Mouse (Mus musculus): ENCODE data around the gene Kif5a. TPM values are rescaled to one million over a fixed set of nuclear protein-coding genes. Genes with fewer than 3 reads are reported as not detected.

Kif5a gene
- polyA plus RNA-seq, 1 experiment from 2014 or later: 1.2 TPM

GRCm38 (mm10) chr10:127228897-127229296 lies 34.3 kb downstream of the Kif5a start:
- Histone ChIP-seq H3K9me3 (ENCODE audit: control insufficient read depth, low read length) (no peaks in the 10 kb centered on the region), H3K9ac (ENCODE audit: low read length) (no peak overlapping the region), H3K4me2 (ENCODE audit: low read depth, low read length) (no peak overlapping the region), H3K36me3 (ENCODE audit: control insufficient read depth, insufficient read depth, low read length) (no peaks in the 10 kb centered on the region), H3K27ac (ENCODE audit: low read length) (no peak overlapping the region), H3K4me3 (ENCODE audit: low read length) (no peak overlapping the region), H3K27me3 (ENCODE audit: control insufficient read depth, insufficient read depth, low read depth, low read length) (no peaks in the 10 kb centered on the region), H3K4me1 (replicated peaks; ENCODE audit: control insufficient read depth, insufficient read depth, low read length) (no peaks in the 10 kb centered on the region)
- ATAC-seq (ENCODE audit: low read depth): peak; percentile 67; the same call in 1 of the 2 replicates
- 18% methylated on average over 4 of the region's 4 CpGs for WGBS

GRCm38 (mm10) chr10:127227163-127227562 lies 36.0 kb downstream of the Kif5a start:
- Histone ChIP-seq H3K9ac (ENCODE audit: low read length) (no peak overlapping the region), H3K36me3 (ENCODE audit: control insufficient read depth, insufficient read depth, low read length) (no peaks in the 10 kb centered on the region), H3K4me2 (ENCODE audit: low read depth, low read length) (no peak overlapping the region), H3K4me1 (replicated peaks; ENCODE audit: control insufficient read depth, insufficient read depth, low read length) (no peaks in the 10 kb centered on the region), H3K27me3 (ENCODE audit: control insufficient read depth, insufficient read depth, low read depth, low read length) (no peaks in the 10 kb centered on the region), H3K9me3 (ENCODE audit: control insufficient read depth, low read length) (no peaks in the 10 kb centered on the region), H3K4me3 (ENCODE audit: low read length) (no peak overlapping the region), H3K27ac (ENCODE audit: low read length) (no peak overlapping the region)
- WGBS: 66% methylated on average over 8 of the region's 8 CpGs
- no peak for ATAC-seq (ENCODE audit: low read depth)

- Histone ChIP-seq H3K27me3 (ENCODE audit: control insufficient read depth, insufficient read depth, low read depth, low read length) (no peaks in the 10 kb centered on the region), H3K9ac (ENCODE audit: low read length) (no peak overlapping the region), H3K27ac (ENCODE audit: low read length) (no peak overlapping the region), H3K4me1 (replicated peaks; ENCODE audit: control insufficient read depth, insufficient read depth, low read length) (no peaks in the 10 kb centered on the region), H3K9me3 (ENCODE audit: control insufficient read depth, low read length) (no peaks in the 10 kb centered on the region), H3K36me3 (ENCODE audit: control insufficient read depth, insufficient read depth, low read length) (no peaks in the 10 kb centered on the region), H3K4me3 (ENCODE audit: low read length) (no peak overlapping the region), H3K4me2 (ENCODE audit: low read depth, low read length) (no peak overlapping the region)
- 0 out of 2 replicates have a peak, but pooled peaks have one; percentile 31 for ATAC-seq (ENCODE audit: low read depth)
- WGBS: 63% methylated on average over 8 of the region's 8 CpGs
These were observed 36.7 kb downstream of the Kif5a start for GRCm38 (mm10) chr10:127226318-127226895.

- ATAC-seq (ENCODE audit: low read depth): no peak
These were observed 37.4 kb downstream of the Kif5a start for GRCm38 (mm10) chr10:127225732-127226131.

GRCm38 (mm10) chr10:127225213-127225612 lies 37.9 kb downstream of the Kif5a start:
- no peaks in the 10 kb centered on the region for H3K27me3 ChIP-seq (ENCODE audit: control insufficient read depth, insufficient read depth, low read depth, low read length)
- no peaks in the 10 kb centered on the region for H3K9me3 ChIP-seq (ENCODE audit: control insufficient read depth, low read length)
- no peak overlapping the region for H3K4me2 ChIP-seq (ENCODE audit: low read depth, low read length)
- ATAC-seq (ENCODE audit: low read depth): no peak
- H3K4me3 ChIP-seq (ENCODE audit: low read length): no peak overlapping the region
- H3K36me3 ChIP-seq (ENCODE audit: control insufficient read depth, insufficient read depth, low read length): no peaks in the 10 kb centered on the region
- H3K27ac ChIP-seq (ENCODE audit: low read length): no peak overlapping the region
- H3K9ac ChIP-seq (ENCODE audit: low read length): no peak overlapping the region
- no peaks in the 10 kb centered on the region for H3K4me1 ChIP-seq (replicated peaks; ENCODE audit: control insufficient read depth, insufficient read depth, low read length)
- 53% methylated on average over 6 of the region's 6 CpGs for WGBS

More at GRCm38 (mm10) chr10:127225732-127226131, 37.4 kb downstream of the Kif5a start:
- Histone ChIP-seq H3K27me3 (ENCODE audit: control insufficient read depth, insufficient read depth, low read depth, low read length) (no peaks in the 10 kb centered on the region), H3K9me3 (ENCODE audit: control insufficient read depth, low read length) (no peaks in the 10 kb centered on the region), H3K9ac (ENCODE audit: low read length) (no peak overlapping the region), H3K36me3 (ENCODE audit: control insufficient read depth, insufficient read depth, low read length) (no peaks in the 10 kb centered on the region), H3K27ac (ENCODE audit: low read length) (no peak overlapping the region), H3K4me3 (ENCODE audit: low read length) (no peak overlapping the region), H3K4me2 (ENCODE audit: low read depth, low read length) (no peak overlapping the region), H3K4me1 (replicated peaks; ENCODE audit: control insufficient read depth, insufficient read depth, low read length) (no peaks in the 10 kb centered on the region)
- WGBS: 32% methylated on average over 10 of the region's 10 CpGs

GRCm38 (mm10) chr10:127218339-127218738 lies 44.8 kb downstream of the Kif5a start:
- ATAC-seq (ENCODE audit: low read depth): no peak
- H3K4me3 ChIP-seq (ENCODE audit: low read length): no peak overlapping the region
- no peaks in the 10 kb centered on the region for H3K9me3 ChIP-seq (ENCODE audit: control insufficient read depth, low read length)
- no peaks in the 10 kb centered on the region for H3K27me3 ChIP-seq (ENCODE audit: control insufficient read depth, insufficient read depth, low read depth, low read length)
- no peaks in the 10 kb centered on the region for H3K36me3 ChIP-seq (ENCODE audit: control insufficient read depth, insufficient read depth, low read length)
- WGBS: 82% methylated on average over 2 of the region's 2 CpGs
- H3K4me2 ChIP-seq (ENCODE audit: low read depth, low read length): no peak overlapping the region
- no peaks in the 10 kb centered on the region for H3K4me1 ChIP-seq (replicated peaks; ENCODE audit: control insufficient read depth, insufficient read depth, low read length)
- H3K9ac ChIP-seq (ENCODE audit: low read length): no peak overlapping the region
- H3K27ac ChIP-seq (ENCODE audit: low read length): no peak overlapping the region

- ATAC-seq (ENCODE audit: low read depth): no peak
- no peaks in the 10 kb centered on the region for H3K36me3 ChIP-seq (ENCODE audit: control insufficient read depth, insufficient read depth, low read length)
- H3K9me3 ChIP-seq (ENCODE audit: control insufficient read depth, low read length): no peaks in the 10 kb centered on the region
- no peak overlapping the region for H3K4me3 ChIP-seq (ENCODE audit: low read length)
- no peaks in the 10 kb centered on the region for H3K4me1 ChIP-seq (replicated peaks; ENCODE audit: control insufficient read depth, insufficient read depth, low read length)
- no peak overlapping the region for H3K9ac ChIP-seq (ENCODE audit: low read length)
- no peaks in the 10 kb centered on the region for H3K27me3 ChIP-seq (ENCODE audit: control insufficient read depth, insufficient read depth, low read depth, low read length)
- H3K4me2 ChIP-seq (ENCODE audit: low read depth, low read length): no peak overlapping the region
- no peak overlapping the region for H3K27ac ChIP-seq (ENCODE audit: low read length)
These were observed 46.0 kb downstream of the Kif5a start for GRCm38 (mm10) chr10:127217177-127217576.

GRCm38 (mm10) chr10:127216456-127216855 lies 46.7 kb downstream of the Kif5a start:
- H3K27ac ChIP-seq (ENCODE audit: low read length): no peak overlapping the region
- no peaks in the 10 kb centered on the region for H3K4me1 ChIP-seq (replicated peaks; ENCODE audit: control insufficient read depth, insufficient read depth, low read length)
- H3K4me2 ChIP-seq (ENCODE audit: low read depth, low read length): no peak overlapping the region
- no peak overlapping the region for H3K9ac ChIP-seq (ENCODE audit: low read length)
- no peak overlapping the region for H3K4me3 ChIP-seq (ENCODE audit: low read length)
- ATAC-seq (ENCODE audit: low read depth): no peak
- no peaks in the 10 kb centered on the region for H3K36me3 ChIP-seq (ENCODE audit: control insufficient read depth, insufficient read depth, low read length)
- 94% methylated on average over 11 of the region's 11 CpGs for WGBS
- H3K27me3 ChIP-seq (ENCODE audit: control insufficient read depth, insufficient read depth, low read depth, low read length): no peaks in the 10 kb centered on the region
- no peaks in the 10 kb centered on the region for H3K9me3 ChIP-seq (ENCODE audit: control insufficient read depth, low read length)

- Histone ChIP-seq H3K27me3 (ENCODE audit: control insufficient read depth, insufficient read depth, low read depth, low read length) (no peaks in the 10 kb centered on the region), H3K4me2 (ENCODE audit: low read depth, low read length) (no peak overlapping the region), H3K27ac (ENCODE audit: low read length) (no peak overlapping the region), H3K9ac (ENCODE audit: low read length) (no peak overlapping the region), H3K4me1 (replicated peaks; ENCODE audit: control insufficient read depth, insufficient read depth, low read length) (peaks cover 7% of the 10 kb centered on the region), H3K9me3 (ENCODE audit: control insufficient read depth, low read length) (no peaks in the 10 kb centered on the region), H3K36me3 (ENCODE audit: control insufficient read depth, insufficient read depth, low read length) (no peaks in the 10 kb centered on the region), H3K4me3 (ENCODE audit: low read length) (no peak overlapping the region)
- 26% methylated on average over 1 of the region's 1 CpGs for WGBS
- no peak for ATAC-seq (ENCODE audit: low read depth)
These were observed 48.7 kb downstream of the Kif5a start for GRCm38 (mm10) chr10:127214422-127214803.
